Mouse (Mus musculus): Measurements from ENCODE around the gene Nip7. TPM values are rescaled to one million over a fixed set of nuclear protein-coding genes. Genes with fewer than 3 reads are reported as not detected.

Nip7 gene
- total and polyA plus RNA-seq, 3 experiments, result 166 to 231 (median 226) TPM

DNA sequence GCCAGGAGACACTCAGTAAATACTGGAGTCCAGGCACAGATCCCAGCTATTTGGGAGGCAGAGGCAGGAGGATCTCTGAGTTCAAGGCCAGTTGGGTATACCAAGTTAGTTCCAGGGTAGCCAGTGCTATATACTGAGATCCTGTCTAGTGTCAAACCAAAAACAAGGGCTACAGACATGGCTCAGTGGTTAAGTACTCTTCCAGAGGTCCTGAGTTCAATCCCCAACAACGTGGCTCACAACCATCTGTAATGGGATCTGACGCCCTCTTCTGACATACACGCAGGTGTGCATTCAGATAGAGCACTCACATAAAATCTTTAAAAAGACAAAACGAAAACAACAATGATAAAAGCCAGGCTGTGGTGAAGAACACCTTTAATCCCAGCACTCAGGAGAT lies 7.2 kb upstream of the Nip7 start:
- dilution Hi-C loops (cut with MboI; ENCODE audit: extremely low pct_ligation_motif_present, extremely low pct_unique_long_range_greater_than_20kb, low sequenced_read_pairs) (no loop called here), in situ Hi-C loops (cut with MboI; ENCODE audit: low pct_ligation_motif_present, low pct_unique_long_range_greater_than_20kb, low sequenced_read_pairs) (no loop called here)
- Histone ChIP-seq H3K27ac (ENCODE audit: insufficient read depth, low read depth) (no peak overlapping the region), H3K4me3 (replicated peaks in 1 of 3; ENCODE audit: low read depth in 2 of 3, low read length in 2 of 3, poor library complexity in 1 of 3) (peak overlapping the region; percentile 6 to 91 (median 90)), H3K27me3 (replicated peaks) (no peaks in the 10 kb centered on the region), H3K4me2 (ENCODE audit: insufficient read depth, low read depth, poor library complexity, severe bottlenecking) (peak overlapping the region; percentile 88), H3K9ac (ENCODE audit: insufficient read depth, low read depth) (peak overlapping the region; percentile 74), H3K79me2 (replicated peaks; ENCODE audit: control insufficient read depth, extremely low read depth, insufficient read depth, poor library complexity, severe bottlenecking) (peaks cover 25% of the 10 kb centered on the region), H3K4me1 (ENCODE audit: control insufficient read depth in 1 of 2, insufficient read depth in 2 of 2) (peaks cover 5 to 40% of the 10 kb centered on the region in 2 experiments; a peak in 3 of 4 replicates), H3K36me3 (replicated peaks in 1 of 2; ENCODE audit: control insufficient read depth in 1 of 2, insufficient read depth in 1 of 2, low read length in 1 of 2) (peaks cover 62 to 75% of the 10 kb centered on the region in 2 experiments), H3K9me3 (replicated peaks; ENCODE audit: low read length) (no peaks in the 10 kb centered on the region)
- no peak for DNase-seq (ENCODE audit: extremely low read depth)
- TF ChIP-seq CTCF (conservative IDR thresholded peaks at IDR 0.05 in 1 of 2, IDR thresholded peaks at IDR 0.05 in 1 of 2; ENCODE audit: low read depth in 2 of 2, low read length in 2 of 2) (peak in 1 of 2 experiments; percentile 18; a peak in 2 of 4 replicates), MAZ (IDR thresholded peaks at IDR 0.05; ENCODE audit: low read depth, low read length) (no peak), NRF1 (IDR thresholded peaks at IDR 0.05; ENCODE audit: low read depth, low read length) (no peak)

- no peak overlapping the region for H3K27ac ChIP-seq (ENCODE audit: insufficient read depth, low read depth)
- in situ Hi-C loops (cut with MboI; ENCODE audit: low pct_ligation_motif_present, low pct_unique_long_range_greater_than_20kb, low sequenced_read_pairs), result no loop called here
- no peaks in the 10 kb centered on the region for H3K9me3 ChIP-seq (replicated peaks; ENCODE audit: low read length)
- H3K36me3 ChIP-seq (replicated peaks in 1 of 2; ENCODE audit: control insufficient read depth in 1 of 2, insufficient read depth in 1 of 2, low read length in 1 of 2), result peaks cover 41 to 56% of the 10 kb centered on the region in 2 experiments
- H3K4me3 ChIP-seq (replicated peaks in 1 of 3; ENCODE audit: low read depth in 2 of 3, low read length in 2 of 3, poor library complexity in 1 of 3), result no peak overlapping the region
- H3K9ac ChIP-seq (ENCODE audit: insufficient read depth, low read depth), result no peak overlapping the region
- dilution Hi-C loops (cut with MboI; ENCODE audit: extremely low pct_ligation_motif_present, extremely low pct_unique_long_range_greater_than_20kb, low sequenced_read_pairs), result no loop called here
- no peaks in the 10 kb centered on the region for H3K27me3 ChIP-seq (replicated peaks)
- DNase-seq (ENCODE audit: extremely low read depth), result no peak
- TF ChIP-seq IRF4 (IDR thresholded peaks at IDR 0.05; ENCODE audit: low read depth, low read length) (no peak), ETS1 (conservative IDR thresholded peaks at IDR 0.05; ENCODE audit: low read depth, low read length) (no peak), SMC3 (IDR thresholded peaks at IDR 0.05; ENCODE audit: low read depth, low read length) (no peak), NELFE (IDR thresholded peaks at IDR 0.05; ENCODE audit: low read depth, low read length) (no peak), ZMIZ1 (IDR thresholded peaks at IDR 0.05; ENCODE audit: low read depth, low read length) (no peak), CHD2 (IDR thresholded peaks at IDR 0.05; ENCODE audit: low read length) (no peak), MAFK (IDR thresholded peaks at IDR 0.05; ENCODE audit: insufficient replicate concordance, low read length) (no peak), USF2 (conservative IDR thresholded peaks at IDR 0.05; ENCODE audit: low read depth, low read length) (no peak), E2F4 (IDR thresholded peaks at IDR 0.05; ENCODE audit: insufficient replicate concordance, low read depth, low read length) (no peak), CTCF (conservative IDR thresholded peaks at IDR 0.05 in 1 of 2, IDR thresholded peaks at IDR 0.05 in 1 of 2; ENCODE audit: low read depth in 2 of 2, low read length in 2 of 2) (no peak), UBTF (IDR thresholded peaks at IDR 0.05; ENCODE audit: low read depth, low read length) (no peak), NRF1 (IDR thresholded peaks at IDR 0.05; ENCODE audit: low read depth, low read length) (no peak)
- H3K4me1 ChIP-seq (ENCODE audit: control insufficient read depth in 1 of 2, insufficient read depth in 2 of 2), result peaks cover 2 to 25% of the 10 kb centered on the region in 2 experiments; a peak in 3 of 4 replicates
- peaks cover 37% of the 10 kb centered on the region for H3K79me2 ChIP-seq (replicated peaks; ENCODE audit: control insufficient read depth, extremely low read depth, insufficient read depth, poor library complexity, severe bottlenecking)
- no peak overlapping the region for H3K4me2 ChIP-seq (ENCODE audit: insufficient read depth, low read depth, poor library complexity, severe bottlenecking)
These were observed 4.6 kb upstream of the Nip7 start for GRCm38 (mm10) chr8:107052046-107052445.

DNA sequence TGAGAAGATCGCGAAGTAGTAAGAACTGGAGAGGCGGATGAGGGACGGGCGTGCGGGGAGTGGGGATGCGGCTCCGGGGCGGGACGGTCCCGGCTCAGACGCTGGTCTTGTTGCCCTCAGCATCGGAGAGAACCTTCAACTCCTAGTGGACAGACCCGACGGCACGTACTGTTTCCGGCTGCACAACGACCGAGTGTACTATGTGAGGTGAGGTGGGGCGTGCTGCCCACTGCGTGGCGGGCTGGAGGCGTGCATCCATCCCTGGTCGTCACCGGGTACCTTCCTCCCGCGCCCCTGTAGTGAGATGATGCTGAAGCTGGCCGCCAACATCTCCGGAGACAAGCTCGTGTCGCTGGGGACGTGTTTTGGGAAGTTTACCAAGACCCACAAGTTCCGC lies 294 bp downstream of the Nip7 start:
- TF ChIP-seq USF2 (conservative IDR thresholded peaks at IDR 0.05; ENCODE audit: low read depth, low read length) (no peak), KAT2A (IDR thresholded peaks at IDR 0.05; ENCODE audit: insufficient replicate concordance, low read length) (no peak), POLR2AphosphoS2 (IDR thresholded peaks at IDR 0.05; ENCODE audit: low read depth, low read length) (no peak), HCFC1 (IDR thresholded peaks at IDR 0.05; ENCODE audit: low read depth, low read length) (no peak), JUN (IDR thresholded peaks at IDR 0.05; ENCODE audit: insufficient read depth, low read depth, low read length) (no peak), E2F4 (IDR thresholded peaks at IDR 0.05; ENCODE audit: insufficient replicate concordance, low read depth, low read length) (no peak), MYC (IDR thresholded peaks at IDR 0.05; ENCODE audit: low read depth, low read length) (no peak), TBP (conservative IDR thresholded peaks at IDR 0.05; ENCODE audit: low read depth, low read length) (no peak), NRF1 (IDR thresholded peaks at IDR 0.05; ENCODE audit: low read depth, low read length) (no peak), TCF12 (IDR thresholded peaks at IDR 0.05; ENCODE audit: low read depth, low read length) (no peak), POLR2A (IDR thresholded peaks at IDR 0.05; ENCODE audit: low read depth, low read length) (no peak), BHLHE40 (IDR thresholded peaks at IDR 0.05; ENCODE audit: low read depth, low read length) (no peak)
- Histone ChIP-seq H3K9me3 (replicated peaks; ENCODE audit: low read length) (no peaks in the 10 kb centered on the region), H3K4me3 (replicated peaks in 1 of 3; ENCODE audit: low read depth in 2 of 3, low read length in 2 of 3, poor library complexity in 1 of 3) (peak overlapping the region; percentile 79 to 99 (median 88)), H3K9ac (ENCODE audit: insufficient read depth, low read depth) (peak overlapping the region; percentile 68), H3K36me3 (replicated peaks in 1 of 2; ENCODE audit: control insufficient read depth in 1 of 2, insufficient read depth in 1 of 2, low read length in 1 of 2) (peaks cover 37 to 59% of the 10 kb centered on the region in 2 experiments), H3K79me2 (replicated peaks; ENCODE audit: control insufficient read depth, extremely low read depth, insufficient read depth, poor library complexity, severe bottlenecking) (peaks cover 39% of the 10 kb centered on the region), H3K27me3 (replicated peaks) (no peaks in the 10 kb centered on the region), H3K27ac (ENCODE audit: insufficient read depth, low read depth) (peak overlapping the region; percentile 49), H3K4me1 (ENCODE audit: control insufficient read depth in 1 of 2, insufficient read depth in 2 of 2) (peaks cover 0 to 35% of the 10 kb centered on the region in 2 experiments; a peak in 2 of 4 replicates), H3K4me2 (ENCODE audit: insufficient read depth, low read depth, poor library complexity, severe bottlenecking) (no peak overlapping the region; the same call in 1 of the 2 replicates)
- peak; percentile 48 for DNase-seq (ENCODE audit: extremely low read depth)
- in situ Hi-C loops (cut with MboI; ENCODE audit: low pct_ligation_motif_present, low pct_unique_long_range_greater_than_20kb, low sequenced_read_pairs), result no loop called here
- dilution Hi-C loops (cut with MboI; ENCODE audit: extremely low pct_ligation_motif_present, extremely low pct_unique_long_range_greater_than_20kb, low sequenced_read_pairs), result no loop called here

Measured in CH12.LX (cell line).